Mouse (Mus musculus) cerebellum, postnatal 25 days (tissue): ENCODE measurements at regions not wholly inside any gene's neighbourhood (a gene's known extent, or its start where the extent isn't known, plus 50 kb on each side); places are given as distances from the start of the nearest gene placed in this dataset.
A peak's percentile ranks its signal among the peaks of the same experiment; 100 is the strongest.

ENCODE experiments used
- DNase-seq, 2 experiments: peaks; one replicate each; pipeline ENCODE4 v3.0.0; 2021; ENCODE audit warnings: mixed read lengths in 2 of 2

DNA sequence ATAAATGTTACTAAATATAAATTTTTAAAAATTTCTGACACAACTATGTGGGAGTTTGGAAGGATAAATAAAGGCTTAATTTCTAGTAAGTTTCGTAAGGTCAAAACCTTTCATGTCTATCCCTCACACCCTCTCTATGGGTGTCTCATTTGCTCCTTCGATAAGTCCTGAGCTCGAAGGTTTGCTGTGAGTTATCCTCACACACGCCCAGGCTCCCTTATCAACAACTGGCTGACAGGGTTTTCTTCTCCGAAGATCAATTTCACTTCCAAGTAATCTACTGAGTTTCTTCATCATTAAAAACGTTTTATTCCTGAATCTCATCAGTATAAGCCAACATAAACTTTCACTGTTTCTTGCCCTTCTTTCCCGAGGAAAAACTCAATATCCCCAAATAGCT is 416.0 kb upstream of the Nudt12 start:
- no peak for DNase-seq

DNA sequence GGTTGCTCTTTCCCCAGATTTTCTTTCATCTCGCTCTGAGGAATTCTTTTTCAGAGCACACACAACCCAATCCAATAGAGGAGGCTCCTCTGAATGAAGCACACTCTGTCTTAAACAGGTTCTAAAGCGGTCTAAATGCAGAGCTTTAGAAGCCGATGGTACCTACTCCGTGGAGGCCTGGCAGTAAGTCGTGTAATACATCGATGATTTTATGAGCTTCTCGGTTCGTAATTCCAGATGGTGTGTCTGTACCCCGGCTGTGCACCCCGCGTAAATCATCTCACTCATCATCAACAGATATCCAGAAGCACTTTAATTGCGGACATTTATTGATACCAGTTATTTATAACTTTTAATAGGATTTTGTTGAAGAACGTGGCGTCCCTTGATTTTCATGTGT is 408.3 kb upstream of the Nudt12 start:
- no peak for DNase-seq

DNA sequence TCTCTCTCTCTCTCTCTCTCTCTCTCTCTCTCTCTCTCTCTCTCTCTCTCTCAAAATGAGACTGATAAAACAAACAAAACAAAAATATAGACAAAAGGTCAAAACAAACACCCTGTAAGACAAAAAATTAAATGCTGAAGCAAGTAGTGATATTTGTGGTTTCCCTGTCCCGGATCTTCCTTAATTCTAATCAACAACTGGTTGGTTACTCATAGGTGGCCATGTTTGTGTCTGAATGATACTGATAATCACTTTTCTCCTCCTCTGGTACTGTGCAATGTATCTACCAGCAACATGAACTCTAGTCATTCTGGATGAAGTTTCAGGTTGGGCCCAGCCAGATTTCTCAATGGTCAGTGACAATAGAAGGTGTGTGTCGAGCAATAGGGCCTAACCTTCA is 396.1 kb upstream of the Nudt12 start:
- no peak for DNase-seq

DNA sequence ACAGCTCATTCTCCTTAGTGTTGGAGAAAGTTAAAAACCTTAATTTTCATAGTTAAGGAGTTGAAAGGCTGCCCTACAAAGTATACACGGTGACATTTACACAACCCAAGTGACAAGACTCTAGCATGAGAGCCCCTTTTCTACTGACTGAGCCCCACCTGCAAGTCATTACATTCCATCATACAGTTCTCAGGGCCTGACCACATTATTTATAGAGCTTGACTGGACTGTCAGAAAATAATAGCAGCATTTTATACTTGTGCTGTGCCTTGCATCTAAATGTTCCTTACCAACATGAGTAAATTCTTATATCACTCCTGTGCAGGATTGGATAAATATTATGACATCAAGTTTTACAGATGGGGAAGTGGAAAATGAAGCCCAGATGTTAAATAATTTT is 391.4 kb upstream of the Nudt12 start:
- no peak for DNase-seq

DNA sequence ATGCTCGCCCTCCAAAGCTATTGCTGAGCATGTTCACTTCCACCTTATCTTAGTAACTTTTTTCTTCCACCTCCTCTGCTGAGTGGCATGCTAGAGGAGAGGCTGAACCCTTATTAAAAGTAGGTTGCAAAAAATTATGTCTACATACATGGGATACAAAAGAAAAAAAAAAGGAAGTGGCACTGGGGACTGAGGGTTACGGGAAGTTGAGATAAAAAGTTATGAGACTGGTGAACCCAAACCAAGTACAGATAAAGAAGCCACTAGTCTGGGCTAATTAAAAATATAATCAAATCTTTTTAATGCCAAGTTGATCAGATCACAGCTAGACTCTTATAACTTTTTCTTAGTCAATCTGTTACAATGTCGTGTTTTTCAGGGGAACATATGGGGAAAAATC is 384.2 kb upstream of the Nudt12 start:
- no peak for DNase-seq

DNA sequence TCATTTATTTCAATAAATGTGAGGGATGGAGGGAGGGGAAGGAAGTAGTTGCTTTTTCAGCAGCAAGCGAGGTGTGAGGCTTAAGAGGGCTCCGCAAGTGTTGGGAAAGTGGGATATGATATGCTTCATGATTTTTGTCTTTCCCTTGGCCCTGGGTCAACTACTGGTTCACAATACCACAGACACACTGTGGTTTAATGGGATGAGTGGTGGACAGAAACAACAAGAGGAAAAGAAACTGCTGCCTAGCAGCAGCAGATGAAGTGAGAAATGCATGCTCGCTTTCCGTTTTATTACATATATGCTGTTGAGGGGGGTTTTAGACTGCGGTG is 369.9 kb upstream of the Nudt12 start:
- DNase-seq, result no peak

DNA sequence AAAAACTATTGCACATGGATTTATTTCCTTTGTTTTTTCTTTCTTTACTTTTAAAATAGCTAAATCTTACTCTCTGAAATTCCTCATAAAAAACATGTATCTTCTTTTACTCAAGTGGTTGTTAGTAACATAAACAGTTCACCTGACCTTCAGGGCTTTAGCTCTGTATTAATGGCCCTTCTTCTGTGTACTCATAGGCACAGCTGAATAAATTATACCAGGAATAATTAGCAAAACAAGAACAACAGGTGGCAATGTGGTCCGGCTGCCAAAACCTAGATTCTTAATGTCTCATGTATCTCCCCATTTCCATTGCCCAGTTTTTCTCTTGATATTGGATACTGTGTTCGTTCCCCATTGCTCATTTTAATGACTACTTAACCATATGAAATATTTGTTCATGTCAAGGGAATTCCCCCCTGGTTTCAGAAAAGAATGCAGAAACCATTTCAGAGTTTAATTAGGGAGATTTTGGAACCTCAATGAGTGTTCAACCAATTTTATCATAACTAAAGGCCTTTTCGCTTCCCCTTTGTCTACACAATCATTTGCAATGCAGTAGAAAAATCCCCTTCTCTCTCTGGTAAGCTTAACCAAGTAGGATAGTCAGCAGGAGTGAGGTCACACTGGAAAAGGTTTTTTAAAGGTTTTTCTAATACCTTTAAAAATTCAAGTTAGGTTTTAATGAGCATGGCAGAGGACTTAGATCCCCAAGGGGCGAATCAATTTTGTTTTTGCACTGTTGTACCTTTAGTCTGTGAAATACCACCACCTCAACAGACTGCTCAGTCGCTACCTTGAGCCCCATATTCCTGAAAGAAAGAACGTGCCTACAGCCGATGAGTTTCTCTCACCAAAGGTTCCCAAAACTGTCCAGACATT is 369.3 kb upstream of the Nudt12 start:
- no peak for DNase-seq

GRCm38 (mm10) chr17:59373505-59374106 is 360.4 kb upstream of the Nudt12 start:
- DNase-seq, result no peak

- DNase-seq, result no peak
Measured at GRCm38 (mm10) chr17:59369624-59370541, 356.7 kb upstream of the Nudt12 start.

DNA sequence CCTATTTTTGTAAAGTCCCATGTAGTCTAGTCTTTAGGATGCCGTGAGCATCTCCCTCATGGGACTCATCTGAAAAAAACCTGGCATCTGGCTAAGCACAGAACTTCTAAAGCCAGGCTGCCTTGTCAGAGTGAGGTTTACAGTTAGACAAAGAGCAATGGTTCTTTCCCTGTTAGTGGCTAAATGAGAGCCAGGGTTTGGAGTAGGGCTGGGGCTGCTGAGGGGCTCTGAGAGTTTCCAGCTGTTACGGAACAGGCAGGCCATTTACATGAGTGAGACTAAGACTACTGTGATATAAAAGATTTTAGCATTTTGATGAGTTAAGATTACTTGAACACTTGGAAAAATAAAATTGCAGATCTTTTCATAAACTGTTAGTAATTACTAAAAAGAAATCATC is 352.2 kb upstream of the Nudt12 start:
- no peak for DNase-seq

DNA sequence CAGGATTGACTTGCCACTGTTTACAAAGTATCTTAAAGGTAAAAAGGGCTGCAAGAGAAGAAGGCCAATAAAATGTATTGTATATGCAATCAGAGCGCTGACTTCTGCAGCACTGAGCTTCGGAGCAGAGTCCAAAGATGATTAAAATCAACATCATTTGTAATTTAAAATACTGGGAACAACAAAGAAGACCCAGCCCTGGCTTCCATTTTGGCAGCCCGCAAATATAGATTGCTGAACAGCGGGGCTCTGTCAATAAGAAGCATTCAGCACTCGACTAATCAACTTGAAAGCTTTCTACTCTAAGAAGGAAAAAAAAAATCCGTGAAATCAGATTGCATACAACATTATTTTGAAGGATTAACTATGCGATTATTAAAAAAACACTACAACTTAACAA is 348.9 kb upstream of the Nudt12 start:
- no peak for DNase-seq

DNA sequence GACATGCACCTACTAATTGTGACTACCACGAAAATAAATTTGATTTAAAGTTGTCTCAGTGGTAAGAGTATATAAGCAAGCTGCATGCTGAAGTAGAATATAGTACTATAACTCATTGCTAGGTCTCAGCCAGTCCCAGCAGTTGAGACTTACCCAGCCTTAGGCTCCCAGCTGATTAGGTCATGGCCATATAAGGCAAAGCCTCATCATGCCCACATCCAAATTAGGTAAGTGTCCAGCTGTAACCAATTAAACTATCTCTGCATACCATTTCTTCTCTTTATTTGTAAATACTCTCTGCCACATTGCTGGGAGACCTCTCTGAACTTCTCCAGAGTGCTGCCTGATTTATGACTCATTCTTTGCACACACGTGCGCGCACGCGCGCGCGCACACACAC is 347.9 kb upstream of the Nudt12 start:
- no peak for DNase-seq

DNA sequence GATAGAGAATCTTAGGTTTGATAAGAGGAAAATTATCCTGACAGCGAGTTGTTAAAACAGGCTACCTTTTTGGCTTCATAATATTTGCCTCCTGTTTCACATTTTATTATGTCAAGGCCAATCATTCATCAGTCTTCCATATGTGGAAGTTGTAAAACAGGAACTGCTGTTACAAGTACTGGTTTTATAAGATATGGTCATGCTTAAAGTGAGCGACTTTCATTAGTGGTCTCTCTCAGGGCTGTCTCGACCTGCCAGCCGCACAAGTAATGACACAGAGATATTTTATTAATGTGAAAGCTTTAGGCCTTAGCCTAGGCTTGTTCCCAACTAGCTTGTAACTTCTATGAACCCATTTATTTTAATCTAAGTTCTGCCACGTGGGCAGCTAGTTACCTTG is 346.3 kb upstream of the Nudt12 start:
- DNase-seq, result no peak

DNA sequence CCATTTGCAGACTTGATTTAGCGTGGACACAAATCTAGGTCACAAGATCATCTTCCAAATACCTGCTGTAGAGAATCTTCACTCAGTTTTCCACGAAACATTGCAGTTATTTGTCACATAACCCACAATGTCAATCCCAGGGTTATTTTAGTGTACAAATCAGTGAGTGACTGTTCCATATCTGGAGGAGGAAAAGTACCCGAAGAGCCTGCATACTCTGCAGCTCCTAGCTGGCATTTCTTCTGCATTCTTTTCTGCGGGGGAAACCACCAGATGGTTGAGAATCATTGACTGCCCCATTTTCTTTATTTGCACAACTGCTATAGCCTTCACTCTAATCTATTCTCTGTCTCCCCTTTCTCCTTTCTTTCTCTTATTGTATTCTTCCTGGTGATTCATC is 332.4 kb upstream of the Nudt12 start:
- no peak for DNase-seq

GRCm38 (mm10) chr17:59297939-59298338 is 284.8 kb upstream of the Nudt12 start:
- no peak for DNase-seq

DNA sequence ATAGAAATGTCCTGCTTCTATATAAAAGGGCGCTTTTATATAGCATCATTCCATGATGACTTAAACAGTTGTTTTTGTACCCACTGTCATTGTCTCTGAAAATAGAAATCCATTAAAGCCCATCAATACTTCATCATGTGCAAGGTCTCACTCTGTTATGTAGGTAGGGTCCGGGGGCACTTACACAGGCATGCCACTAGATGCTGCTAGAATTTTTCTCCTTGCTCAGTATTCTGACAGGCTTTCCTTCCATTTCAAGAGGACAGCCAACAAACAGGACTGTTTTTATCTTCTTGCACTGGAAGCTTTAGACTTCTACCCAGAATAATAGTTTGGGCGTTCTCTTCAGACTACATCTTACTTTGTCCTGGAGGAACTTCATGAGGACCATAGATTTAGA is 268.2 kb upstream of the Nudt12 start:
- DNase-seq, result peak in 1 of 2 experiments; percentile 2

GRCm38 (mm10) chr17:59279811-59280210 is 266.6 kb upstream of the Nudt12 start:
- no peak for DNase-seq

DNA sequence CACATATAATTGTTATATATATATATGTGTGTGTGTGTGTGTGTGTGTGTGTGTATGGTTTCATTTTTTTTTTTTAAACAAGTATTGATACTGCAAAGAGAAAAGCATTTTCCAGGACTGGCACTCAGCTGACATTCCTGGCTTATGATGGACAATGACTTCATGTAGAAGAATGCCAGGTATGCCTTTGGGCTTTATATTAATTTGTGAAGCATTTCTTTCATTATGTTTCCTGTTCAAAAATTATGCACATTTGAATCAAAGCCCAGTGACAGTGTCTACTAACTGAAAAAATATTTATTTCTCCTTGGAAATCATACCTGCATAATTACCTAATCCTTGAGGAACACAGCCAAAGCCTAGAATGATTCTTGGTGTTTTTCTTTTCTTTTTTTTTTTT is 256.4 kb upstream of the Nudt12 start:
- DNase-seq, result no peak

GRCm38 (mm10) chr17:59249000-59249399 is 235.8 kb upstream of the Nudt12 start:
- DNase-seq, result no peak

DNA sequence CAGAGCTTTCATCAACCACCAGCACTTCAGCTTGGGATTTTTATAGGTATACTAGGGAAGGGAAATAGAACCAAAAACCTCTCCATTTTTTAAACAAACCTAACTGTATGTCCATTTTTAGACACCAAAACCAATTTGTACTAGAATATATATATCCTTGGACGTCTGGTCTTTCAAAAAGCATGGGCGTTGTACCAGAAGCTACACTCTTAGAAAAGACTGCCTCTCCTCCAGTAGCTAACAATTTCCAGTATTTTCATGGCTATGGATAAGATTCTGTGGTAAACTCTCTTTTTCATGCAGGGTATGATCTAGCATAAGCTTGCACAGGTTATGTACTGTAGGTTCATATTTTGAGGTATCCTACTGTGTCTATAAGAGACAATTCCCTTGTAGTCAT is 219.1 kb upstream of the Nudt12 start:
- DNase-seq, result no peak
